Mouse (Mus musculus): ENCODE results near the gene Fpr3. TPM values are rescaled to one million over a fixed set of nuclear protein-coding genes. Genes with fewer than 3 reads are reported as not detected.
"Not testable (repeated sequence)": the region's sequence is repeated elsewhere in the genome, so short reads cannot be mapped to it uniquely, and the experiment has no call there.

Gene Fpr3
- polyA plus RNA-seq, 2 experiments, result not detected

GRCm38 (mm10) chr17:17909636-17910421, 22.2 kb downstream of the Fpr3 start:
- ATAC-seq (ENCODE audit: low FRiP score, low read depth), result peak; percentile 99
- 21% methylated on average over 50 of the region's 51 CpGs for WGBS
- TF ChIP-seq POLR2A (IDR thresholded peaks at IDR 0.05; ENCODE audit: borderline replicate concordance, extremely low read depth, insufficient read depth, insufficient read length), result 0 out of 2 replicates have a peak, but pooled peaks have one; percentile 51
- DNase-seq (ENCODE audit: low spot score), result peak; percentile 88
- Histone ChIP-seq H3K4me3 (replicated peaks; ENCODE audit: low read length) (peak overlapping the region; percentile 51), H3K4me1 (ENCODE audit: control insufficient read depth, insufficient read depth, low read length) (no peaks in the 10 kb centered on the region), H3K4me2 (replicated peaks; ENCODE audit: low read depth, low read length, severe bottlenecking) (peak overlapping the region; percentile 66), H3K9ac (ENCODE audit: low read depth, low read length, severe bottlenecking) (peak overlapping the region; percentile 69), H3K27me3 (ENCODE audit: control insufficient read depth, insufficient read depth, low read length) (no peaks in the 10 kb centered on the region), H3K9me3 (ENCODE audit: control insufficient read depth, low read length) (no peaks in the 10 kb centered on the region), H3K36me3 (ENCODE audit: control insufficient read depth, insufficient read depth, low read length) (no peaks in the 10 kb centered on the region), H3K27ac (replicated peaks; ENCODE audit: low read depth, low read length) (no peak overlapping the region; the same call in 1 of the 2 replicates)

- not testable (repeated sequence) for H3K36me3 ChIP-seq (ENCODE audit: control insufficient read depth, insufficient read depth, low read length); H3K4me2 ChIP-seq (replicated peaks; ENCODE audit: low read depth, low read length, severe bottlenecking); H3K9me3 ChIP-seq (ENCODE audit: control insufficient read depth, low read length); H3K27me3 ChIP-seq (ENCODE audit: control insufficient read depth, insufficient read depth, low read length); H3K4me3 ChIP-seq (replicated peaks; ENCODE audit: low read length); DNase-seq (ENCODE audit: low spot score); H3K27ac ChIP-seq (replicated peaks; ENCODE audit: low read depth, low read length); H3K9ac ChIP-seq (ENCODE audit: low read depth, low read length, severe bottlenecking); ATAC-seq (ENCODE audit: low FRiP score, low read depth); H3K4me1 ChIP-seq (ENCODE audit: control insufficient read depth, insufficient read depth, low read length)
- WGBS, result 87% methylated on average over 8 of the region's 8 CpGs
These were observed 25.0 kb downstream of the Fpr3 start for GRCm38 (mm10) chr17:17912618-17913017.

DNA sequence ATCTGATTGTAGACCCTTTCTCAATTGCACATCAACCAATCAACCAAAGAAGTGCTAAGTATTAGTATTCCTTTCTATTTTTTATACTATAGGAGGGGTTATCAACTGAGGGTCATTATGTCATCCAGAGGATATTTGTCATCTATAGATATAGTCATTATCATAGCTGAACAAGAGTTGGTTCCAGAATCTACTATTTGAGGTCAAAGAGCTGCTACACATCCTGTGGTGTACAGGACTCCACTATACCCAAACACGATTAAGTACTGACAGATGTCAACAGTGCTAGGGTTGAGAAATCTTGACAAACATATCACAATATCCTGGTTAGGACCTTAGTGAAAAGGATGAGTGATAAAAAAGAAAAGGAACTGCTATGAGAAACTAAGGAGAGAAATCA, 29.7 kb downstream of the Fpr3 start:
- no peaks in the 10 kb centered on the region for H3K9me3 ChIP-seq (ENCODE audit: control insufficient read depth, low read length)
- H3K36me3 ChIP-seq (ENCODE audit: control insufficient read depth, insufficient read depth, low read length), result no peaks in the 10 kb centered on the region
- TF ChIP-seq POLR2A (IDR thresholded peaks at IDR 0.05; ENCODE audit: borderline replicate concordance, extremely low read depth, insufficient read depth, insufficient read length), result no peak
- no peak overlapping the region for H3K9ac ChIP-seq (ENCODE audit: low read depth, low read length, severe bottlenecking)
- DNase-seq (ENCODE audit: low spot score) (no peak), ATAC-seq (ENCODE audit: low FRiP score, low read depth) (no peak)
- no peaks in the 10 kb centered on the region for H3K4me1 ChIP-seq (ENCODE audit: control insufficient read depth, insufficient read depth, low read length)
- 93% methylated on average over 1 of the region's 1 CpGs for WGBS
- no peaks in the 10 kb centered on the region for H3K27me3 ChIP-seq (ENCODE audit: control insufficient read depth, insufficient read depth, low read length)
- H3K27ac ChIP-seq (replicated peaks; ENCODE audit: low read depth, low read length), result no peak overlapping the region
- no peak overlapping the region for H3K4me2 ChIP-seq (replicated peaks; ENCODE audit: low read depth, low read length, severe bottlenecking)
- no peak overlapping the region for H3K4me3 ChIP-seq (replicated peaks; ENCODE audit: low read length)

DNA sequence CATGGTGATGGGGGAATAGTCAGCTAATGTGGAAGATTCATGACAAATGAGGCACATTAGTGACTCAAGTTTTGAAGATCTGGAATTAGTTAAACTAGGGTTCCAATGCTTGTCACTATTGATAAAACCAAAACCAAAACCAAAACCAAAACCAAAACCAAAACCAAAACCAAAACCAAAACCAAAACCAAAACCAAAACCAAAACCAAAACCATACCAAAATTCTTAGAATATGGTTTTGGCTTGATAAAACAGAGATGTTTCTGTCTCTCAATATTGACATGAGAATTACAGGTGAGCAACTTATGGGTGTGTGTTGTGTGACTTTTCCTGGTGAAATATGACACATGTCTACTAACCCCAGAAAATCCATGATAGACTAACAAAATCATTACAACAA, 30.1 kb downstream of the Fpr3 start:
- no peaks in the 10 kb centered on the region for H3K27me3 ChIP-seq (ENCODE audit: control insufficient read depth, insufficient read depth, low read length)
- H3K36me3 ChIP-seq (ENCODE audit: control insufficient read depth, insufficient read depth, low read length), result no peaks in the 10 kb centered on the region
- no peak overlapping the region for H3K9ac ChIP-seq (ENCODE audit: low read depth, low read length, severe bottlenecking)
- no peak overlapping the region for H3K4me3 ChIP-seq (replicated peaks; ENCODE audit: low read length)
- H3K9me3 ChIP-seq (ENCODE audit: control insufficient read depth, low read length), result no peaks in the 10 kb centered on the region
- no peak for ATAC-seq (ENCODE audit: low FRiP score, low read depth)
- no peak for TF ChIP-seq POLR2A (IDR thresholded peaks at IDR 0.05; ENCODE audit: borderline replicate concordance, extremely low read depth, insufficient read depth, insufficient read length)
- no peak for DNase-seq (ENCODE audit: low spot score)
- H3K4me2 ChIP-seq (replicated peaks; ENCODE audit: low read depth, low read length, severe bottlenecking), result no peak overlapping the region
- no peak overlapping the region for H3K27ac ChIP-seq (replicated peaks; ENCODE audit: low read depth, low read length)
- H3K4me1 ChIP-seq (ENCODE audit: control insufficient read depth, insufficient read depth, low read length), result no peaks in the 10 kb centered on the region

DNA sequence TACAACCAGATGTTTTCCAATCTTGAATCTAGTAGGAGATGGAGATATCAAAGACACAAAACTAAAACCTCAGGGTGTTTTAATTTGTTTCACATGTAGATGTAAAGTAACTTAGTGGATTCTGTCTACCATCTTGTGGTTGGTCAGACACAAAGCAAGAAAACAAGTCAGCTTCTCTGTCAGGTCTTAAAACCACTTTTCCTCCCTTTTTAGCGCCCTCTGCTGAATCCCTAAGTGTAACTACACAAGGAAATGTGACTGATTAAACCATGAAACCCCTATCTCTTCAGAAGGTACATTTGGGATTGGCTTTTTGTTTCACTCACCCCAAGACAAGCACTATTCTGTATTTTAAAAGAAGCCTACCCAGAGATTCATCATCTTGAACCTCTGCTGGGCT, 85.8 kb downstream of the Fpr3 start:
- Histone ChIP-seq H3K9me3 (ENCODE audit: control insufficient read depth, low read length) (no peaks in the 10 kb centered on the region), H3K4me1 (ENCODE audit: control insufficient read depth, insufficient read depth, low read length) (no peaks in the 10 kb centered on the region), H3K27ac (replicated peaks; ENCODE audit: low read depth, low read length) (no peak overlapping the region), H3K4me3 (replicated peaks; ENCODE audit: low read length) (no peak overlapping the region), H3K4me2 (replicated peaks; ENCODE audit: low read depth, low read length, severe bottlenecking) (no peak overlapping the region), H3K36me3 (ENCODE audit: control insufficient read depth, insufficient read depth, low read length) (no peaks in the 10 kb centered on the region), H3K9ac (ENCODE audit: low read depth, low read length, severe bottlenecking) (no peak overlapping the region), H3K27me3 (ENCODE audit: control insufficient read depth, insufficient read depth, low read length) (no peaks in the 10 kb centered on the region)
- ATAC-seq (ENCODE audit: low FRiP score, low read depth), result no peak
- DNase-seq (ENCODE audit: low spot score), result no peak
- WGBS, result 9% methylated on average over 1 of the region's 1 CpGs
- no peak for TF ChIP-seq POLR2A (IDR thresholded peaks at IDR 0.05; ENCODE audit: borderline replicate concordance, extremely low read depth, insufficient read depth, insufficient read length)

DNA sequence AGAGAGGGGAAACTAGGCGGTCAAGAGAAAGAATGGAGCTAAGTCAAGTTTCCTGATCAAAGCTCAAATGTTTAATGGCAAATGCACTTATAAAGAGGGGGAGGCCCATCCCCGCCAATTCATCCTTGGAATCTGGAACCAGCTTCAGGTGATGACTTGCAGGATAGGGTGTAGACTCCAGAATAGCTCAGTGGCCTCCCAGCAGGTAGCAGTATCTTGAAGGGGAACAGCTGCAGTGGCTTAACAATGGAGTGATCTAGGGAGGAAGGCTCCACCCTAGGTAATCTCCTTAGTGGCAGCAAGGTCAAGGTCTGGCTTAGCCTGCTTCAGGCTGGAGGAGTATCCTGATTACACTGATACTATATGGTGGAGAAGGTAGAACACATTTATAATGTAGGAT, 93.6 kb downstream of the Fpr3 start:
- H3K27ac ChIP-seq (replicated peaks; ENCODE audit: low read depth, low read length); H3K4me2 ChIP-seq (replicated peaks; ENCODE audit: low read depth, low read length, severe bottlenecking); H3K9me3 ChIP-seq (ENCODE audit: control insufficient read depth, low read length); H3K27me3 ChIP-seq (ENCODE audit: control insufficient read depth, insufficient read depth, low read length); H3K4me3 ChIP-seq (replicated peaks; ENCODE audit: low read length); DNase-seq (ENCODE audit: low spot score); H3K36me3 ChIP-seq (ENCODE audit: control insufficient read depth, insufficient read depth, low read length); H3K4me1 ChIP-seq (ENCODE audit: control insufficient read depth, insufficient read depth, low read length); H3K9ac ChIP-seq (ENCODE audit: low read depth, low read length, severe bottlenecking); ATAC-seq (ENCODE audit: low FRiP score, low read depth): not testable (repeated sequence)
- WGBS, result 71% methylated on average over 2 of the region's 2 CpGs
